Mouse (Mus musculus) thymus, postnatal 36 days (tissue): ENCODE measurements at regions not wholly inside any gene's neighbourhood (a gene's known extent, or its start where the extent isn't known, plus 50 kb on each side); places are given as distances from the start of the nearest gene placed in this dataset.

ENCODE experiments used
- DNase-seq, 2 experiments: peaks; one replicate each; pipeline ENCODE4 v3.0.0; 2022; ENCODE audit warnings: mixed read lengths in 2 of 2

DNA sequence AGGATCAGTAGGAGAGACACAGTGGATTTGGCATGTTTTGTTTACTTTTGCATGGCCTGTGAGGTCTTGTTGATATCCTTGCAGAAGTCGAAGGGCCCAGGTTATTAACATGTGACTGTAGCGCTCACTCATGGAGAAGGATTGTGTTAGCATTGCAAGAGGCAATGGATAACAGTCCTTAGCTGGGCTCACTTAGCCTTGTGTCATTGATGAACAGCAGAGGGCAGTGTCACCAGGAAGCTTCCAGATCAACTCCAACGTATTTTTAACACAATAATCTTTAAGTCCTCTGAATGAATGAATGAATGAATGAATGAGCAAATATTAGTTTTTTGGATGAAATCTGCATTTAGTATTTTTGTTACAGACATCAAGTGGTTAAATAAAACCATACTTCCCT is 133.2 kb upstream of the Car8 start:
- DNase-seq: no peak

DNA sequence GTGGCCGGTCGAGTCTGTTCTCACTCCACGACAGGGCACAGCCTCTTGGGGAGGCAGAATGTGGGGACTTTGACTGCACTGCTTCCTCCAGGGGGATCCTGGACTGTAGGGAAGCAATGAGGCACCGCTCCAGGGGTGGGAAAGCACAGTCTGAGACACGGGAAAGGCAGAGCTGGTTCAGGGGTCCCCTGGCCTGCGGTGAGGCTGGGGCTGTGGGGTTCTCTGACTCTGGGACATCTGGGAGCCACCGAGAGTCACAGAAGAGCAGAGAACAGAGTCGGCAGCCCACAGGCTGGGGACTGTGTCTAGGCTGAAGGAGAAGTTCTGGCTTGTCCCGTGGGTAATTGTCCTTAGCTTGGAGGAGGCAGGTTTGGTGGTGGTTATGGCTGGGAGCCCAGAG is 131.9 kb upstream of the Car8 start:
- DNase-seq: no peak

DNA sequence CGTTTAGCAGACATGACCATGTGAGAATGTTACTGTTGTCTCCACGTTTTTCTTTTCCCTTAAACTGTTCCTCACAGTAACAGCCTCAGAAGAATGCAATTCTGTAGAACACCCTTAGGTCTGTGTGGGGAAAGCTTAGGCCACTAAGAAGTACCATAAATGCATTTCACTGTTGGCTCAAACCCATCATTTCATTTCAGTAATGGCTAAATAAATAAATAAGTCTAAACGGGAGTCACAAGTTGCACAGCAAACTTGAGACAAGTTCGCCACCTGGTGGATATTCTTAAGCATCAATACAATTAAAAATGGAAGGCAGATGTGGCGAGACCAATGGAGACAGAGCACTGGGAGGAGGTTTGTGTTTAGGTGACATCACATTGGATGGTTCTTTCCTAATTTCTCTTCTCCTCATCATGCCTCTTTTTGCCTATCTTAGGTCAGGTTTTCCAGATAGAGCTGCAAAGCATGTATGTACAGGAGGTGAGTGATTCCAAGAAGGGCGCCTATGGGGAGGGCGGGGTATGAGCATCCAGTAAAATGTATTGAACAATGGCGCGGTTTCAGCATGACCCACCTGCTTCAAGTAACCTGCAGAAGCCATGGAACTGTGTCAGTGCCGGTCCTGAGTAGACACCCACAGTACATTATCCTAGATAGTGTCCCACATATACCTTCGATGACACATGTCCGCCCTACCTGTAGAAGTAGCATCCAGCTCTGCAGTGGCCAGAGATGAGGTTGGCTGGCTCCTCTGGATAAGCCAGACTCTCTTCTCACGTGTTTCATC is 128.8 kb upstream of the Car8 start:
- no peak for DNase-seq

DNA sequence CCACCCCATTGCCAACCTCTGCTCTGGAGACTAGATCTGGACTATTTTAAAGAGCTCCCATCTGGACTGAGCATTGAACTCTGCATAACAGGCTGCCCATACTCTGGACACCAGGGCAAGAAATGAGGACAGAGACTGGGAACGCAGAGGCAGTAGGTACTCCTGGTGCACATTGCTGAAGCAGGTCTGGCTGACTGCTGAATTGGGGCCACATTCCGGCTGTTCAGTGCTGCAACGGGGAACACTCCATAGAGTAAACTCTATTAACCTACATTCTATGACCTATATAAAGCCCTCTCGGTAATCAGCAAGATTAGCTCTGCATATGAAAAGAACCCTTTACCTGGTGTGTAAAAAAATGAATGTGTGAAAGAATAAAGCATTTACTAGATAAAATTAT is 128.1 kb upstream of the Car8 start:
- no peak for DNase-seq

DNA sequence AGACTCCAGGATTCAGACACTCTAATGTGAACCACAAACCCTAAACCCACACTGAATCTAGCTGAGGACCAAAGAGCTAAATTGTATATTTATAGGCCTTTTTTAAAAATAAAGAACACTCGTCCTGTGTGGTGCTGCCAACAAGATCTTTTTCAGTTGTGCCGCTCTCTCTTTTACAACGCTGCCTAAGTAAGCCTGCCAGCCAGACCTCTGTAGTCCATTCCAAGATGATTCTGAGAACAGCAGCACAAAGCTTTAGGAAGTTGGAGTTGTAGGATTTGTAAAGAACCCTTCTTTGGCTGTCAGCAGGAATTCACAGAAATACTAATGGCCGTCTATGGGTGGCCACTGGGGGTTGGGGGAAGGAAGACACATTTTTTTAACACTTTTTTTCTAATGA is 123.6 kb upstream of the Car8 start:
- no peak for DNase-seq

DNA sequence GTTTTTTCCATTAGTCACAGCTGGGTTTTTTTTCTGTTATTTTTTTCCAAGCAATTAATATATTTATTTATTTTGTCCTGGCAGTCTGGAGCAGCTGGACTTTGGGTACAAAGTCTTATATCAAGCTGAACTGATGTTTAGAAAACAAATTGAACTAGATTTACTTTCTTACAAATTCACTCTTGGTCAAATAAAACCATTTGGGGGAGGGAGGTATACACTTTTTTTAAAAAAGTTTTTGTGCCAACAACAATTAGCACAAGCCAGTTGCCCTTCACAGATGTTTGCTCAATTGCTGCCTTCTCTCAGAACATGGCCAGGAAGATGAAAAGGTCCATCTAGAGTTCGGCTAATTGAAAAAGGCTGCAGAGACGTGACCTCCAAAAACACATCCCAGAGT is 123.1 kb upstream of the Car8 start:
- DNase-seq: no peak

DNA sequence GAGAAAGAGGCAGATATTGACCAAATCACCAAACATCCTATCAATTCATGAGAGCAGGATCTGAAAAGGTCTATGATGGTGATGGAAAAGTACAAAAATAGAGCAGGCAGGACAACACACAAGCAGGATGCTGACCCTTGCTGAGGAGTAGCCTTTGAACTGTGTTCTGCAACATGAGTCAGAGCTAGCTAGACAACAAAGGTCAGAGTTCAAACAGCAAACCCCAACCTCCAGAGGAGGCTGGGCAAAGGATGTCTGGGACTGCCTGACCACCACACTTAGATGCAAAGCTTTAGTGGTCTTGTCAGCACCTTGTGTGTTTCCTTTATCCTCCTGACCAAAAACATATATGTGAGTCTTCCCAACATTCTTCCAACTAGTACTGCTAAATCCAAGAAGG is 122.5 kb upstream of the Car8 start:
- no peak for DNase-seq

DNA sequence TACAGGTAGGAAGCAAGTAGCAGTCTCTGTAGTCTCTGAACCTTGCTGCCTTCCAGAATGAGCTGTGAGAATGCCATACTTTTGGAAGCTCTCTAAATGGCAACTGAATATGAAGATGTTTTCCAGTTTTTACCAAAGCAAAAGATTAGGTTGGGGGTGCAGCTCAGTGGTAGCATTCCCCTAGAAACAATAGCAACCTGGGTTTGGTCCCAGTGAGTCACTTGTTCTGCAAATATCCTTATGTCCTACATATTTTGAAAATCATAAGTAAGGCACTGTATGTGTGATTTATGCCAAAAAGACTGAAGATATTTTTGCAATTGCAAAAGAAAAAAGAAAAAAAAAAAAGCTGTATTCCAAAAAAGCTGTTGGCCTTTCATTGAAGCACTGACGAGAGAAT is 118.6 kb upstream of the Car8 start:
- DNase-seq: no peak

DNA sequence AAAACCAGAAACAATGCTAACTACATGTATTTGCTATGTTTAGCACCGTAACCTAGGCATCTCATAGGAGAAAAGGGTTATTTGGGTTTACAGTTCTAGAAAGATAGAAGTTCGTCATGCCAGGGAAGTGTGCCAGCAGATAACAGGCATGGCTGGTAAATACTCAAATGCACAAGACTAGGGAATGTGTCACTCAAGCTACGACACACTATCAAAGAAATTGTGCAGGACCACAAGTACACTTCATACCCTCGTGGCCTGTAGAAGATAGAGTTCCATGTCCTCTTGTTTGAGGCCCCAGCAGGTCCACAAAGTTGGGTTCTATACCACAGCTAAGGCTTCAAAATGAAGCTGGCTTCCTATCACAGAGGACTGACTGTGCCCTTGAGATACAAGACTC is 103.1 kb upstream of the Car8 start:
- DNase-seq: no peak

DNA sequence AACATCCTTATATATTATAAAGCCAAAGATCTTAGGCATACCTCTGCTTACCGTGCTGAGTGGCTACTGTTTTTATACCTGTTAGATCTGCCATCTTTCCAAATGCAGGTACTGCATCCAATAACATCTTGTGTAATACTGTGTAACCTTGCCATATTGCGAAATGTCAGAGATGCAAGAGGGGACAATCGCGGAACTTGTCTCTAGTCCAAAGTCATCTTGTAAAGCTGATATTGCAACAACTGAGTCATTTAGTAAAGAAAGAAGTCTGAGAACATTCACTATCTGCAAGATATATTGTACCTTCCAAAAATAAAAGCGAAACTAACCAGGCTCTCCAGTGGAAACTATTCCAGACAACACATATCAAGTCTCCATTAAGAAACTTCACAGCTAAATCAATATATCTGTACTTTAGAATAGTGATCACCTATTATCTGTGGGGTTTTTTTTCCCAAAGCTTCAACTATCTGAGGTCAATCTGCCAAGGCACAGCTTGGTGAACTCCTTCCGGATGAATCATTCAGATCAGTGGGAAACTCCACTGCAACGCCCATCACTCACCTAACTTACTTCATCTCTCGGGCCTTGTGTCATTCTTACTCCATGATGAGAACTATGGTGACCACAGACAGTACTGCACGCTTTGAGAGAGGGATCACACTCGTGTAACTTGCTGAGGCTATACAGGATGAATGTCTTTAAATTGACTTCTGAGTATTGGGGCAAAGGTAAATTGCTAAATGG is 70.6 kb upstream of the Car8 start:
- DNase-seq: no peak

DNA sequence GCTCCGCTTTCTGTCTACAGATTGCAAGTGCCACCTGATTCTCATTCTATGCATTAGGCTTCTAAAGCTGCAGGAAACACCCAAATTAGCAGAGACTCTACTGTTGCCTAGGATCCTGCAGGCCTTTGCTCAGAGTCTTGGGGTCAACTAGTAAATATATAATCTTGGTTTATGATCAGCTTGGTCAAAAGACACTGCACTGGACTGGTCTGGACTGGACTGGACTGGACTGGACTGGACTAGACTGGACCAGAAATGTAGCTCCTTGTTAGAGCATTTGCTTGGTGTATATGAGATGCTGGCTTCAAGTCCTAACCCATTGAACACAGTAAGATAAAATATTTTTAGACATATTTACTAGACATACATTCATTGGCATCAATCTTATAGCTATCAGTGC is 53.7 kb upstream of the Car8 start:
- no peak for DNase-seq

DNA sequence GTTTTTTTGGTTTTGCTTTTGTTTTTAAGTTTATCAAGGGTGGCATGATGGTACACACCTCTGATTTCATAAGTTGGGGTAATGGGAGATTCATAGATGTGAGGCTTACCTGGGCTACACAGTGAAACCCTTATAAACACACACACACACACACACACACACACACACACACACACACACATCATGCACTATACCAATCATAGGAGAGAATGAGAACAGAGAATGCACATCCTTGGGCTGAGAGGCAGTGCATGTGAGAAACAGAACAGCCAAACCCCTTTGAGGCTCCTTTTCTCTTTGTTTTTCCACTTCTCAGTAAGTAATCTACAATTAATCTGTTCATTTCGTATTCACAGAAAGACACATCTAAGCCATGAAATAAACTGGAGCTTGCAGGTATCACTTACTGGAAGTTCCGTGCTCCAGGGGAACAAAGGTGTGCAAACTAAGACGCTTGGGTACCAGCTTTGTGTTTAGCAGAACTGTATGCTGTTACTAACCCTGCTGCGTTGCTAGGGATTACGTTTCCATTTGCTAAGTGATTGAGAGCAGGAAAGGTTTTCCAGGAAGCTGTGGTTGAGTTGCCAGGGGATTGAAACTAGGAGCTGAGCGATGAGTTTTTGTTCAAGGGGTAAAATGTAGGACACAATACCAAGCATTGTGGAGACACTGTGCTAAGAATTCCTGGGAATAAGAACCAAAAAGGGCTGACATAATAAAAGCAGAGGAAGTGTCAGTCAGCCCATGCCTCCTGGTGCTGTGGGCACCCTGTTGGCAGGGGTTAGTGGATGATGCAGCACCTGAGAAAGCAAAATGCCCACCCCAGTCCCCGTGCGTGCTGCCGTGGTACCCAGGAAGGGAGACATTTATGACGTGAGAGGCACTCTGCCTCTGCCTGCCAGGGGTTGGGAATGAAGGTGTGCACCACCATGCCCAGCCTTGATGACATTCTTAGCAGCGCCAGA is 53.0 kb upstream of the Car8 start:
- no peak for DNase-seq

DNA sequence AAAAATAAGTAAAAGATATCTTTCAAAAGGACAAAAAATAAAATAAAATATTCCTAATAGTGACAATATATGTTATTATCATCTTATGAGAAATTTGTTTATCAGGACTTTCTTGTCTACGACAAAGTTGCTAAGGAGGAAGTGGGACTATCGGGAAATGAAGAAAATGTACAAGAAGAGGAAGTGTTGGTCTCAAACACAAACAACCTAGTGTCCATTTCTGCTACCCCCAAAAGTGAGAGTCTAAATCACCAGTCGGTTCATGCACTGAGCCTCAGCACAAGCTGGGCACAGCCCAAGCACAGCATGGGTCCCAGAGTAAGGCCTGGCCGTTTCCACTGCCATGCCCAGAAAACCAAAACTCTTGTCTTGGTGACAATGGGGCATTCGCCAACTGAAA is 51.1 kb upstream of the Car8 start:
- DNase-seq: no peak
